Mouse (Mus musculus): ENCODE measurements around the gene Matn3.
"Not testable (repeated sequence)": the region's sequence is repeated elsewhere in the genome, so short reads cannot be mapped to it uniquely, and the experiment has no call there.

Gene Matn3

GRCm38 (mm10) chr12:8936210-8936609 is 11.5 kb upstream of the Matn3 start:
- not testable (repeated sequence) for DNase-seq (ENCODE audit: low read depth)

GRCm38 (mm10) chr12:8939490-8939889 is 8.2 kb upstream of the Matn3 start:
- DNase-seq (ENCODE audit: low read depth), result no peak

- no peak for DNase-seq (ENCODE audit: low read depth)
These were observed 7.4 kb upstream of the Matn3 start for GRCm38 (mm10) chr12:8940011-8941005.

GRCm38 (mm10) chr12:8941131-8941615 is 6.6 kb upstream of the Matn3 start:
- no peak for DNase-seq (ENCODE audit: low read depth)

- DNase-seq (ENCODE audit: low read depth), result no peak
These were observed 5.9 kb upstream of the Matn3 start for GRCm38 (mm10) chr12:8941699-8942392.

GRCm38 (mm10) chr12:8947163-8947562 is 566 bp upstream of the Matn3 start:
- DNase-seq (ENCODE audit: low read depth), result no peak

- DNase-seq (ENCODE audit: low read depth), result no peak
These were observed 5.4 kb downstream of the Matn3 start for GRCm38 (mm10) chr12:8953136-8953535.

- DNase-seq (ENCODE audit: low read depth), result peak; percentile 83
These were observed 6.4 kb downstream of the Matn3 start for GRCm38 (mm10) chr12:8954161-8954561.

GRCm38 (mm10) chr12:8961607-8962316 is 14.0 kb downstream of the Matn3 start:
- peak; percentile 64 for DNase-seq (ENCODE audit: low read depth)

GRCm38 (mm10) chr12:8969828-8970227 is 22.1 kb downstream of the Matn3 start:
- DNase-seq (ENCODE audit: low read depth), result peak; percentile 89

GRCm38 (mm10) chr12:8973820-8974465 is 26.2 kb downstream of the Matn3 start, which contains the start of gene Wdr35:
Wdr35 (plus strand) TSS chr12:8973892.
- peak; percentile 56 for DNase-seq (ENCODE audit: low read depth)

GRCm38 (mm10) chr12:8975076-8975475 is 27.3 kb downstream of the Matn3 start:
- no peak for DNase-seq (ENCODE audit: low read depth)

- DNase-seq (ENCODE audit: low read depth), result no peak
These were observed 45.5 kb downstream of the Matn3 start for GRCm38 (mm10) chr12:8993231-8993630.

GRCm38 (mm10) chr12:8998318-8998717 is 50.6 kb downstream of the Matn3 start:
- no peak for DNase-seq (ENCODE audit: low read depth)

- peak; percentile 67 for DNase-seq (ENCODE audit: low read depth)
These were observed 54.4 kb downstream of the Matn3 start for GRCm38 (mm10) chr12:9002038-9002648.

GRCm38 (mm10) chr12:9007146-9007545 is 59.4 kb downstream of the Matn3 start:
- no peak for DNase-seq (ENCODE audit: low read depth)

GRCm38 (mm10) chr12:9007811-9008210 is 60.1 kb downstream of the Matn3 start:
- DNase-seq (ENCODE audit: low read depth), result no peak

- DNase-seq (ENCODE audit: low read depth), result no peak
These were observed 62.6 kb downstream of the Matn3 start for GRCm38 (mm10) chr12:9010311-9010710.

GRCm38 (mm10) chr12:9016376-9016775 is 68.6 kb downstream of the Matn3 start:
- no peak for DNase-seq (ENCODE audit: low read depth)

- no peak for DNase-seq (ENCODE audit: low read depth)
These were observed 72.7 kb downstream of the Matn3 start for GRCm38 (mm10) chr12:9020431-9020830.

- no peak for DNase-seq (ENCODE audit: low read depth)
These were observed 73.3 kb downstream of the Matn3 start for GRCm38 (mm10) chr12:9020986-9021385.
